ENCODE assay signal across 12 mouse cellular contexts in genomic region chr2:38579528-38579927, GRCm38 (mm10).
DNase-seq lines count a peak whose midpoint lies in the region; ATAC-seq and TF ChIP-seq lines count a peak whose summit lies in the region.
"Had no signal": no experiment of that assay in that cellular context is flagged by ENCODE, and none has a peak within 500 bp of the region (broad histone marks: within the 10 kb centered on the region; RNA-seq: fewer than 3 reads in every experiment).

No protein-coding gene starts in this region.

- no peak overlapping the region for H3K4me2 ChIP-seq in intestine, embryonic 14.5 days (ENCODE audit: low read length)
- H3K4me2 ChIP-seq in intestine, postnatal 0 days (replicated peaks; ENCODE audit: low read depth), result no peak overlapping the region
- no peak overlapping the region for H3K4me2 ChIP-seq in hindbrain, embryonic 11.5 days (replicated peaks; ENCODE audit: low read depth, low read length)
- no peak overlapping the region for H3K4me2 ChIP-seq in midbrain, embryonic 14.5 days (ENCODE audit: low read length)
- H3K4me2 ChIP-seq: liver, embryonic 13.5 days had no signal

- peaks cover 76% of the 10 kb centered on the region for H3K36me3 ChIP-seq in intestine, embryonic 14.5 days (ENCODE audit: control insufficient read depth, insufficient read depth, low read length)
- H3K36me3 ChIP-seq in intestine, postnatal 0 days (ENCODE audit: control insufficient read depth, insufficient read depth), result peaks cover 76% of the 10 kb centered on the region
- peaks cover 92% of the 10 kb centered on the region for H3K36me3 ChIP-seq in forebrain, embryonic 10.5 days (replicated peaks)
- H3K36me3 ChIP-seq in hindbrain, embryonic 11.5 days (ENCODE audit: control insufficient read depth, insufficient read depth, low read length), result no peaks in the 10 kb centered on the region
- no peaks in the 10 kb centered on the region for H3K36me3 ChIP-seq in midbrain, embryonic 14.5 days (ENCODE audit: control insufficient read depth, insufficient read depth, low read length)

- 55% methylated on average over 1 of the region's 1 CpGs for WGBS in intestine, embryonic 14.5 days
- 50% methylated on average over 1 of the region's 1 CpGs for WGBS in intestine, postnatal 0 days
- WGBS in forebrain, embryonic 10.5 days, result 81% methylated on average over 1 of the region's 1 CpGs
- 56% methylated on average over 1 of the region's 1 CpGs for WGBS in hindbrain, embryonic 11.5 days
- 50% methylated on average over 1 of the region's 1 CpGs for WGBS in midbrain, embryonic 14.5 days

- peak overlapping the region; percentile 24; the same call in 1 of the 2 replicates for H3K27ac ChIP-seq in intestine, embryonic 14.5 days (ENCODE audit: low read depth)
- no peak overlapping the region for H3K27ac ChIP-seq in intestine, postnatal 0 days (ENCODE audit: low read depth, low read length)
- peak overlapping the region; percentile 56 for H3K27ac ChIP-seq in forebrain, embryonic 10.5 days
- peak overlapping the region; percentile 85 for H3K27ac ChIP-seq in hindbrain, embryonic 11.5 days (ENCODE audit: low read depth, low read length)
- H3K27ac ChIP-seq in midbrain, embryonic 14.5 days (replicated peaks; ENCODE audit: low read depth, low read length), result peak overlapping the region; percentile 62
- H3K27ac ChIP-seq: liver, embryonic 13.5 days had no signal

- no peak overlapping the region for H3K9ac ChIP-seq in intestine, embryonic 14.5 days (ENCODE audit: low read length)
- no peak overlapping the region for H3K9ac ChIP-seq in intestine, postnatal 0 days (ENCODE audit: low read depth, low read length)
- no peak overlapping the region for H3K9ac ChIP-seq in hindbrain, embryonic 11.5 days (ENCODE audit: low read depth, low read length)
- no peak overlapping the region for H3K9ac ChIP-seq in midbrain, embryonic 14.5 days (replicated peaks; ENCODE audit: low read length)
- H3K9ac ChIP-seq: liver, embryonic 13.5 days had no signal

- H3K27me3 ChIP-seq in intestine, embryonic 14.5 days (replicated peaks; ENCODE audit: control insufficient read depth, insufficient read depth, low read length), result no peaks in the 10 kb centered on the region
- no peaks in the 10 kb centered on the region for H3K27me3 ChIP-seq in intestine, postnatal 0 days (replicated peaks; ENCODE audit: control insufficient read depth, insufficient read depth, low read length)
- no peaks in the 10 kb centered on the region for H3K27me3 ChIP-seq in forebrain, embryonic 10.5 days (ENCODE audit: poor library complexity, severe bottlenecking)
- H3K27me3 ChIP-seq in hindbrain, embryonic 11.5 days (ENCODE audit: control insufficient read depth, insufficient read depth, low read length), result no peaks in the 10 kb centered on the region
- H3K27me3 ChIP-seq in midbrain, embryonic 14.5 days (ENCODE audit: control insufficient read depth, insufficient read depth, low read length), result no peaks in the 10 kb centered on the region
- H3K27me3 ChIP-seq: liver, embryonic 13.5 days had no signal

- H3K4me1 ChIP-seq in intestine, embryonic 14.5 days (replicated peaks; ENCODE audit: control insufficient read depth, insufficient read depth, low read length), result 0 out of 2 replicates have a peak, but pooled peaks cover 7% of the 10 kb centered on the region
- no peaks in the 10 kb centered on the region for H3K4me1 ChIP-seq in intestine, postnatal 0 days (replicated peaks; ENCODE audit: control insufficient read depth, insufficient read depth, low read length)
- H3K4me1 ChIP-seq in forebrain, embryonic 10.5 days, result peaks cover 32% of the 10 kb centered on the region
- peaks cover 14% of the 10 kb centered on the region for H3K4me1 ChIP-seq in hindbrain, embryonic 11.5 days (replicated peaks; ENCODE audit: control insufficient read depth, insufficient read depth, low read length)
- H3K4me1 ChIP-seq in midbrain, embryonic 14.5 days (ENCODE audit: control insufficient read depth, insufficient read depth, low read length), result peaks cover 32% of the 10 kb centered on the region

- DNase-seq in intestine, embryonic 14.5 days (ENCODE audit: low spot score), result no peak
- DNase-seq in forebrain, embryonic 10.5 days (ENCODE audit: extremely low spot score, low spot score), result no peak
- DNase-seq in hindbrain, embryonic 11.5 days (ENCODE audit: low spot score), result no peak
- no peak for DNase-seq in midbrain, embryonic 14.5 days
- DNase-seq in embryo, embryonic 10.5 days (ENCODE audit: low spot score), result no peak
- DNase-seq in left cerebral cortex, adult 9 months (ENCODE audit: low spot score in 2 of 2), result no peak
- no peak for DNase-seq in right cerebral cortex, postnatal 25 days
- DNase-seq: adrenal gland, postnatal 25 days; gastrocnemius, postnatal 25 days; kidney, adult 11 months; liver, embryonic 13.5 days had no signal

- H3K9me3 ChIP-seq in intestine, embryonic 14.5 days (ENCODE audit: control insufficient read depth, low read length), result no peaks in the 10 kb centered on the region
- H3K9me3 ChIP-seq in intestine, postnatal 0 days (ENCODE audit: control insufficient read depth), result no peaks in the 10 kb centered on the region
- H3K9me3 ChIP-seq in forebrain, embryonic 10.5 days, result no peaks in the 10 kb centered on the region
- no peaks in the 10 kb centered on the region for H3K9me3 ChIP-seq in hindbrain, embryonic 11.5 days (ENCODE audit: control insufficient read depth, low read length)
- no peaks in the 10 kb centered on the region for H3K9me3 ChIP-seq in midbrain, embryonic 14.5 days (ENCODE audit: control insufficient read depth, low read length)
- H3K9me3 ChIP-seq: liver, embryonic 13.5 days had no signal

- TF ChIP-seq CTCF in intestine, postnatal 0 days (IDR thresholded peaks at IDR 0.05; ENCODE audit: low read depth), result no peak

- no peak for ATAC-seq in intestine, embryonic 14.5 days (replicated peaks; ENCODE audit: low FRiP score, low TSS enrichment, low read depth)
- no peak for ATAC-seq in intestine, postnatal 0 days
- no peak for ATAC-seq in hindbrain, embryonic 11.5 days (ENCODE audit: low FRiP score)
- no peak for ATAC-seq in midbrain, embryonic 14.5 days (ENCODE audit: low FRiP score, low TSS enrichment)

- no peak overlapping the region for H3K4me3 ChIP-seq in intestine, embryonic 14.5 days (ENCODE audit: low read depth, low read length)
- no peak overlapping the region for H3K4me3 ChIP-seq in intestine, postnatal 0 days (ENCODE audit: low read depth, low read length)
- H3K4me3 ChIP-seq in forebrain, embryonic 10.5 days, result no peak overlapping the region
- no peak overlapping the region for H3K4me3 ChIP-seq in hindbrain, embryonic 11.5 days (ENCODE audit: low read depth, low read length)
- no peak overlapping the region for H3K4me3 ChIP-seq in midbrain, embryonic 14.5 days (replicated peaks; ENCODE audit: low read depth, low read length)
- H3K4me3 ChIP-seq: liver, embryonic 13.5 days had no signal
